Mouse (Mus musculus) lung, postnatal 14 days (tissue): ENCODE results near the gene Zfp839.

Source experiments
- DNase-seq: peaks from one replicate; pipeline ENCODE4 v3.0.0; 2021

The Zfp839 gene

DNA sequence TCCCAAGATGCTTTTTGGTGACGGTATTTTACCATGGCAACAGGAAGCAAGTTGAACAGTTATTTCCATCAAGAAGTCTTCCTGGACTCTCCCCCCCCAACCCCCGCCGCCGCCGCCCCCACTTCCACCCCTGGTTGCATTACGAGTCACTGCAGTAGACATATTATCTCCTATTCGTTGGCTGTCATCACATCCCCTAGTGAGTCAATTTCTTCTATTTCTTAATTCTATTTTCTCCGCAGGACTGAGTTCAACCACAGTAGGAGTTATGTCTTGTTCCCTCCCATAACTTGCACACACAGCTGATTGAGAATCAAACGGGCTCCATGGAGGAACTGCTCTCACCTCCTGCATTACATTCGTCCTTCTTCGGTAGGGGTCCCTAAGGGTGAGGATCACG, 38.1 kb downstream of the Zfp839 start:
- DNase-seq = no peak

DNA sequence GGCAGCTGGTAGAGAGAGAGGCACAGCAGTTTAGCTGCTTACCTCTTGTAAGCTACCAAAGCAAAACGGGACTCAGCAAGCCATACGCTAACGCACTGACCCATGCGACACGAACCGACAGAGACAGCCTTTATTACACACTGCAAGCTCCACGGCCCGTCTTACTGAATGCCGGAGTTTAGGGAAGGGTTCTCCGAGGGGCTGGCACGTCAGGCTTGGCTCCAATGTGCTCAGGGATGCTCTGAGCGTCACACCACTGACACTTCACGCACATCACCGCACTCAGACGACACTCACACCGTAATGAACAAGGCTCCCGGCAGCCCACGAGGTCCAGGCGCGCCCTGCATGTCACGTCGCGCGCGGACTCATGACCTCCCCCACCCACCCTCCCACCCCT, 38.6 kb downstream of the Zfp839 start:
- DNase-seq = no peak

DNA sequence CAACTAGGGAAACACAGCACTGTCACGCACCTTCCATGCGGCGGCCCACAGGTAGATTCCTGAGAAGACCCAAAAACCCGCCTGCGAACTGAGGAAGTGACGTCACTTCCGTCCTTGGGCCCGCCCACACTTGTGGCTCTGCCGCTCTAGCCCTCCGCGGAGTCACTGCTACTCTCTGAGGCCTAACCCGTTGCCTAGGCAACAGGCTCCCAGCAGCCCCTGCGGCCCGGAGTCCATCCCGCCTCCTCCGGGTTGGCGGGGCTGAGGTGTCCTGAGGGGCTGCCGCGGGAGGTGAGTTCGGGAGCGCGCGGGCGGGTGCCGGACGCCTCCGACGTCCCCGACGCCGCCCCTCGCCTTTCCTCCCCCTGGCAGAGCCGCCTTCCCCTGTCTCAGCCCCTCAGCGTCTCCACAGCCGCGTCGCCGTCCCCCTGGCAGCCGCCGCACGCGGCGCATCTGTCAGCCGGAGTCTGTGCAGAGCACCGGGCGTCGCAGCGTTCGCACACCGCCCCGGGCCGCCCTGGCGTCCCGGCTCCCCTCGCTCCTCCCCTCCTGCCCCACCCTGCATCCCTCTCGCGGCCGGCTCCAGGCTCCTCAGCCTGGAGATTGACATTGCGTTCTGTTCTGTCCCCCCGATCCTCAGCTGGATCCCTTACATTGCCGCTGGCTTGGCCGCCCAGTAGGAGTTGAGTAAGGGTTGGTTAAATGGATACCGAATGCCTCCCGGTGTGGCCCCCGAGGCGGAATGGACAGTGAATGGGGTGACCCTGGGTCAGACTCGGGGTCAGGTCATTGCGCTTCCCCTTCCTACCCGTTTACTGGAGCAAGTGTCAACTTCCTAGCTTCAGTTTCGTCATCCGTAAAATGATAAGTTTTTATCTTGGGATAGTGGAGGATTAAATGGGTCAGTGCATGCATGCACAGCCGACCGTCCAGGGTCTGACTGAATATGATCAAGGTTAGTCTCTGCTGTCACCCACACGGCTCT, 39.3 kb downstream of the Zfp839 start, which contains the start of the genes Cinp and Tecpr2:
Gene Cinp (minus strand): TSS at position 110 of the 985 bp plus-strand sequence.
Gene Tecpr2 (plus strand): TSS at position 229 of the 985 bp plus-strand sequence.
- peak; percentile 95 for DNase-seq

DNA sequence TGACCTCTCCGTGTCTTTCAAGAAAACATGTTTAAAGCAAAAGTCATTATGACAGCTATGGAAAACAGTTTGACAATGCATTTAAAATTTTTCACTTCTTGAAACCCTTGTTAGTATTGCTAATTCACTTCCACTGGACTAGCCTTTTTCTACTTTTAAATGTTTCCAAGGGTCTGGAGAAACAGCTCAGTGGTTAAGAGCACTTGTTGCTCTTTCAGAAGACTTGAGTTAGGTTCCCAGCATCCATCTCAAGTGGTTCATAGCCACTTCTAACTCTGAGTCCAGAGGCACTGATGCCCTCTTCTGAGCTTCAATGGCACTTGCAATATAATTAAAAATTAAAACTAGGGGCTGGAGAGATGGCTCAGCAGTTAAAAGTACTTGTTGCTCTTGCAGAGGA, 41.8 kb downstream of the Zfp839 start:
- no peak for DNase-seq

DNA sequence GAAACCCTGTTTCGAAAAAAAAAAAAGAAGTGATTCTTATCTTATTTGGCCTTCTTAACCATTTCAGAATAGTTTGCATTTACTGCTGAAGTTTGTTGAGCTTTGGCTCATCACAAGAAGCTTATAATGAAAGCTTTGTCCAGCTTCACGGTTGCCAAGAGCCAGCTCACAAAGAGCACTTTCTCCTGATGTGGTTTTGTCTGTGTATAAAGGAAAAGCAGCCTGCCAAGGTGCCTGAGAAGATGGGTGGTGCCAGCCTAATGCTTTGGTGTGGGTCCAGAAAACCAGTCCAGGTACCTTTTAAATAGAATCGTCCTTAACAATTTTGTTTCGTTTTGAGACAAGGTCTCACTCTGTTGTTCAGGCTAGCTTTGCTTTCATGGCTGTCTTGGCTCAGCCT, 52.1 kb downstream of the Zfp839 start:
- no peak for DNase-seq

DNA sequence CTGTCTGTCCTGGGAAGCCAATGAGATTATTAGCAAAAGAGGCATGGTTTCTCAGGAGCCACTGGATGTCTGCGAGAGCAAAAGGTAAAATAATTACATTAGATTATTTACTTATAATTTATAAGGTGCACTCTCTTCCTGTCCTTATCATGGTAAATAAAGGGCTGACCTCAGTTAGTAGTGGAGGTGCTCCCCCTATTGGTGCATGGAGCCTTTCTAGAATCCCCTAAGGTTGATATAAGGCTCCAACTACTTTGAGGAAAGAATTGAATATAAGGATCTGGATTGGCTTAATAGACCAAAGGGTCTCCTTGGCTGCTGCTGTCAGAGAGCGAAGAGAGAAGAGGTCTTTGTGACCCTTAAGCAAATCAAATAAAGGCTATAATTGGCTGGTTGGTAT, 53.5 kb downstream of the Zfp839 start:
- DNase-seq = peak; percentile 53

DNA sequence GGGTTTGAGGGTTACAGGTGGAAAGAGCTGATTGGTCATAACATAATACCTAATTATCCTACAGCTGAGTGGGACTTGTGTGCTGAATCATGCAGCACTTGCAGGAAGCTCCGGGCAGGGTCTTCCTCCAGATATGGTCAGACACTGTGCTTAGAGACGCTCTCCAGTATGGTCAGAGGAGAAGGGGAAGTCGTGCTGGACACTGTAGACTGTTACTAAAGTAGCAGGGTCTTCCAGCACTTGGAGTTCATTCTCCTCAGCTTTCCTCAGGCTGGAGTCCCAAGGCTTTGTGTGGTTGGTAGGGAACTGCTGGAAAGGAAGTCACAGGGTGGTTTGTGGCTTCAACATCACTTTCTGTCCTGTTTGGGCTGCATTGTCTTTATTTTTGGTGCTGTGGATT, 57.8 kb downstream of the Zfp839 start:
- DNase-seq = no peak

DNA sequence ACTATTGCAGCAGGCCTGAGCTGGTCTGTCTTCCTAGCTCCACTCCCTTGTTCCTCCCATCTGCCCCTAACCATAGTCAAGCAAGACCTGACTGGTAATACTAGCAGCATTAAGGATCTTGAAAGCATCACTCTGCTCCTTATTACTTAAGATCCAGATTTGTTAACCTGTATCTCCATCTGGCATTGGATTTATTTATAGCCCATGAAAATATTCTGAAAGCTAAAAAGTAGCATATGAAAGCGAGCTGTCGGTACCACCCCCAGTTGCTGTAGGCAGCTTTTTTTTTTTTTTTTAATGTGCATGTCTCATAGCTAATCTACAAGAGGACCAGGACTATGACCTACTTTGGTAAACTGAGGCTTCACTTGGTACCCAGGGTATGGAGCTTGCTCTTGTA, 59.9 kb downstream of the Zfp839 start:
- DNase-seq = no peak

DNA sequence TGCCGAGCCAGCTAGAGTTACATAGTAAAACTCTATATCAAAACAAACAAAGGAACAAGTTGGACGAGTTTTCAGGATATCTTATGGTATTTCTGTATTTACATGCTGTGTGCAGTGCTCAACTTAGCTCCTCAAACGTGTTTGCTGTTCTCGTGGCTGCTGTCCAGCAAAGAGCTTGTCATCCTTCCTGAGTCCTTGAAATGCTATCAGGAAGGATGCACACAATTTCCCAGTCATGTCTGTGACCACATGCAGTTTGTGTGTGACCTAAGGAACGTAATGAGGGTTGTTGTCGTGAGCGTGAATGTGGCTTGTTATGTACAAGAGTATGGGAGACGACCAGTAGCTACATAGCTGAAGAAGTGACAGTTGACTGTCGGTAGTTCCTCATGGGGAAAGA, 65.7 kb downstream of the Zfp839 start:
- DNase-seq = no peak
